Mouse (Mus musculus) forebrain, embryonic 14.5 days (tissue): ENCODE results near the gene Sdk2. TPM values are rescaled to one million over a fixed set of nuclear protein-coding genes. Genes with fewer than 3 reads are reported as not detected.

Experiments
- ATAC-seq: fragments of 200-750 bp; cut with Nextera tagmentation; 2 replicates; pipeline ENCODE4 v1.8.0; 2017; ENCODE audit warnings: mild to moderate bottlenecking, moderate library complexity
- DNase-seq: peaks from one replicate; pipeline ENCODE4 v3.0.0-alpha.2; 2015; ENCODE audit warnings: low spot score
- H3K27ac ChIP-seq: fragments of 300-500 bp; sonication (generic); 2 replicates; pipeline ENCODE4 v1.5.1; 2014; ENCODE audit warnings: low read depth, mild to moderate bottlenecking, control low read depth, low read length, moderate library complexity
- H3K27me3 ChIP-seq: fragments of 300-500 bp; sonication (generic); replicated peaks from 2 replicates; pipeline ENCODE4 v1.6.1; 2014; ENCODE audit warnings: low read length, control low read depth, mixed read lengths; ENCODE audit not compliant: control insufficient read depth, insufficient read depth
- H3K36me3 ChIP-seq: fragments of 300-500 bp; sonication (generic); 2 replicates; pipeline ENCODE4 v1.6.1; 2014; ENCODE audit warnings: low read length, control low read depth; ENCODE audit not compliant: control insufficient read depth, insufficient read depth
- H3K4me1 ChIP-seq: fragments of 300-500 bp; sonication (generic); 2 replicates; pipeline ENCODE4 v1.6.1; 2014; ENCODE audit warnings: antibody characterized with exemption, low read length, control low read depth; ENCODE audit not compliant: control insufficient read depth, insufficient read depth
- H3K4me2 ChIP-seq: fragments of 300-500 bp; sonication (generic); 2 replicates; pipeline ENCODE4 v1.6.1; 2014; ENCODE audit warnings: mild to moderate bottlenecking, control low read depth, low read length
- H3K4me3 ChIP-seq: fragments of 300-500 bp; sonication (generic); 2 replicates; pipeline ENCODE4 v1.5.1; 2014; ENCODE audit warnings: low read depth, low read length, control low read depth
- H3K9ac ChIP-seq: fragments of 300-500 bp; sonication (generic); 2 replicates; pipeline ENCODE4 v1.6.1; 2014; ENCODE audit warnings: mild to moderate bottlenecking, low read length, control low read depth, moderate library complexity
- H3K9me3 ChIP-seq: fragments of 300-500 bp; sonication (generic); replicated peaks from 2 replicates; pipeline ENCODE4 v1.6.1; 2016; ENCODE audit warnings: low read length, control low read depth, mixed read lengths; ENCODE audit not compliant: control insufficient read depth
- WGBS: fragments of 180-500 bp; shearing (Covaris S2); extraction: QIAGEN DNeasy Blood & Tissue Kit; methylation state at CpG from one replicate; pipeline ENCODE4 v1.1.7; 2014; 5-methylcytosine and 5-hydroxymethylcytosine counted together
- polyA plus RNA-seq: library from polyadenylated mRNA; unstranded; fragments of >200 nt; fragmentation: Nextera tagmentation; extraction: Ambion mirVana; gene quantifications from 2 replicates; pipeline ENCODE4 v1.2.1, GENCODE M21; 2014

The Sdk2 gene
- polyA plus RNA-seq, 1 experiment from 2014 or later, result 1.1 TPM

DNA sequence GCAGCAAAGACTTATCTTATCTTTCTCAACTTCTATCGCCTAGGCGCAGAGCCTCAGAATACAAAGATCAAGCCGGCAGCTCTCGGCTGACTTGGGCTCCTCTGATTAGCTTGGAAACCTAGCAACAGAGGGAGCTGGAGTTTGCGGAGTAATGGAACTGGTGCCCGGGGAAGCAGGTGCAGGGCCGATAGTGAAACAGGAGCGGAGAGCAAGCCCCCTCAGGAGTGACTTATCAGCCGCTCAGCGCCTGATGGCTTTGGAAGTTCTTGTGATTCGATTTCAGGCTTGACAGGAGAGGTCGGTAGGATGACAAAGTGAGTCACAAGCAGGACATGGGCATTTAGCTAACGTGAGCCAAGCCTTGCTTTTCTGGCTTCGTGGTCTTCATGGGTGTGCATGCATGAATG lies 267.8 kb downstream of the Sdk2 start:
- ATAC-seq (no peak), DNase-seq (peak; percentile 57)
- no peaks in the 10 kb centered on the region for H3K36me3 ChIP-seq
- H3K9ac ChIP-seq, result no peak overlapping the region
- H3K4me3 ChIP-seq, result no peak overlapping the region
- H3K9me3 ChIP-seq, result no peaks in the 10 kb centered on the region
- H3K4me2 ChIP-seq, result no peak overlapping the region
- H3K27me3 ChIP-seq, result no peaks in the 10 kb centered on the region
- peaks cover 18% of the 10 kb centered on the region for H3K4me1 ChIP-seq
- WGBS, result 53% methylated on average over 14 of the region's 14 CpGs
- H3K27ac ChIP-seq, result no peak overlapping the region

DNA sequence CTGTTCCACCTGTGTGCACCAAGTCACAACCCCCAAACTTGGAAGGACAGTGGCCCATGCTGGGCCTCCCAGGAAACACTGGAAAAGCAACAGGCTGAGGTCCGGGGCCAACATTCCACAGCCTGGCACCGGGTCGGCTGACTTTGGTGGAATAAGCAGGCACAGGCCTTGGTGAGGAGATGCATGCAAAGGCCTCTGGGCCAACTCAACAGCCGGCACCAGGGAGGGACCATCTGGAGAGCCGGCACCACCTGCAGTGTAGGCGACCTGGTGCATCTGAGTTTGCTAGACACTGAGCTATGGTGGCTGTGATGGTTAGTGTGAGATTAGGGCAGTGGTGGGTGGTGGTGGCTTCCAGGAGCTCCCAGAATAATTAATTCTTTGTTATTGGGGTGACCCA lies 268.8 kb downstream of the Sdk2 start:
- Histone ChIP-seq H3K4me2 (no peak overlapping the region), H3K9ac (no peak overlapping the region), H3K27ac (peak overlapping the region; percentile 61; the same call in 1 of the 2 replicates), H3K4me3 (no peak overlapping the region), H3K4me1 (peaks cover 18% of the 10 kb centered on the region), H3K9me3 (no peaks in the 10 kb centered on the region), H3K36me3 (no peaks in the 10 kb centered on the region), H3K27me3 (no peaks in the 10 kb centered on the region)
- ATAC-seq (peak; percentile 58), DNase-seq (no peak)
- WGBS, result 47% methylated on average over 6 of the region's 6 CpGs

DNA sequence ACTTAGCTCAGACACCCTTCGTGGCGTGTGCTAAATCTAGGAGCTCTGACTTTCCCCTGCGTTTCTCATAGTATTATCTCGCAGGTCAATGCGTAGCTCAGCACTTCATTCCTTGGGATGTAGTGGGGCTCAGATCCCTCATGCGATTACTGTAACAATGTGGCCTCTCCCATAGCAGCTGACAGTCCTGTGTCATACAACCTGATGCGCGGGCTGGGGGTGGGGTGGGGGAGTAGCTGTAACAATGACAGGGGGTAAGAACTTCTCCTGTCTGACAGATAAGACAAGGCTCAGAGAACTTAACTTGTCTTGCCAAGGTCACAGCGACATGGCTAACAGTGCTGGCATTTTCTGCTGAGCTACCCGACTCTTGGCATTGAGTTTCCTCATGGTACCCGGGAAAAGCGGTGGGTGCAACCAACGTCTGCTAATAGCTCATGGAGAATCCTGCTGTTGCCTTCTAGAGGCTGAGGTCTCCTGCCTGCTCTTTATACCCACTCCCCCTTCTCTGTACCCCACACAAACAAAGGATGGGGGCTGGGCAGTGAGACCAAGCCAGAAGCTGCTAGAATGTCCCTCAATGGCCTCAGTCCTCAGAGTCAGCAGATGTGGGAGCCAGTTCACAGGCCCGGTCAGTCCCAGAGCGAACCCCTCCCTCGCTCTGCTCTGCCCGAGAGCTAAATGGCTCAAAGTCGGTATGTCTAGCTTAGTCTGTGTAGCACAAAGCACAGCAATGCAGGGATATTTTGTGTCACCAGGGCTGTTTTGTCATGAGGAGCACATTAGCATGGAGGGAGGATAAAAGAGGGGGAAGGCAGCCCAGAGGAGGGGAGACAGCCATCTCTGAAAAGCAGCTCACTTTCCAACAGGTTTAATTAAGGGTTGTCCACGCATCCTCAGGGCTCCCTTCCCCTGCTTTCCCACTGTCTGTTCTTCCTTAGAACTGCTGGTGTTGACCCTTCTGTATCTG lies 269.5 kb downstream of the Sdk2 start:
- H3K27me3 ChIP-seq, result no peaks in the 10 kb centered on the region
- peak overlapping the region; percentile 61; the same call in 1 of the 2 replicates for H3K27ac ChIP-seq
- H3K4me1 ChIP-seq, result peaks cover 18% of the 10 kb centered on the region
- H3K9me3 ChIP-seq, result no peaks in the 10 kb centered on the region
- no peak overlapping the region for H3K4me3 ChIP-seq
- DNase-seq, result no peak
- ATAC-seq, result peak; percentile 41; the same call in 1 of the 2 replicates
- no peaks in the 10 kb centered on the region for H3K36me3 ChIP-seq
- H3K4me2 ChIP-seq, result no peak overlapping the region
- peak overlapping the region; percentile 9; the same call in 1 of the 2 replicates for H3K9ac ChIP-seq
- 45% methylated on average over 19 of the region's 19 CpGs for WGBS

DNA sequence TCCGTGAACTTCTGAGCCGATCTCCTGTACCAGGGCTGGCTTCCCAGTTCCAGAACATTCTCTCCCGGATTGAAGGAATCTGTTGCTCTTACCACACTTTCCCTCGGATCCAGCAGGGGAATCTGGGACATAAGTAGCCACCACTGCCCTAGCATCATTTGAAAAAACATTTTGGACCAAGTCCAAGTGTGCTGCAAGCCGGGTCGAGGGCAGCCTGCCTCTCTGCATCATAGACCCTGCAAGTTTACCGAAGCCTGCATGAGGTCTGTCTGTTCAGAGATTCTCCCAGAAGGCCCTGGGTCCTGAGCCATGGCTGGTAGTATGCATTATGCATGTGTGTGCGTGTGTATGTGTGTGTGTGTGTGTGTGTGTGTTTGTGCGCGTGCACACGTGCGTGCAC lies 271.0 kb downstream of the Sdk2 start:
- Histone ChIP-seq H3K4me3 (no peak overlapping the region), H3K27ac (no peak overlapping the region), H3K27me3 (no peaks in the 10 kb centered on the region), H3K9me3 (no peaks in the 10 kb centered on the region), H3K9ac (no peak overlapping the region), H3K4me1 (peaks cover 23% of the 10 kb centered on the region), H3K4me2 (no peak overlapping the region), H3K36me3 (no peaks in the 10 kb centered on the region)
- WGBS, result 76% methylated on average over 12 of the region's 12 CpGs
- DNase-seq (no peak), ATAC-seq (no peak)

DNA sequence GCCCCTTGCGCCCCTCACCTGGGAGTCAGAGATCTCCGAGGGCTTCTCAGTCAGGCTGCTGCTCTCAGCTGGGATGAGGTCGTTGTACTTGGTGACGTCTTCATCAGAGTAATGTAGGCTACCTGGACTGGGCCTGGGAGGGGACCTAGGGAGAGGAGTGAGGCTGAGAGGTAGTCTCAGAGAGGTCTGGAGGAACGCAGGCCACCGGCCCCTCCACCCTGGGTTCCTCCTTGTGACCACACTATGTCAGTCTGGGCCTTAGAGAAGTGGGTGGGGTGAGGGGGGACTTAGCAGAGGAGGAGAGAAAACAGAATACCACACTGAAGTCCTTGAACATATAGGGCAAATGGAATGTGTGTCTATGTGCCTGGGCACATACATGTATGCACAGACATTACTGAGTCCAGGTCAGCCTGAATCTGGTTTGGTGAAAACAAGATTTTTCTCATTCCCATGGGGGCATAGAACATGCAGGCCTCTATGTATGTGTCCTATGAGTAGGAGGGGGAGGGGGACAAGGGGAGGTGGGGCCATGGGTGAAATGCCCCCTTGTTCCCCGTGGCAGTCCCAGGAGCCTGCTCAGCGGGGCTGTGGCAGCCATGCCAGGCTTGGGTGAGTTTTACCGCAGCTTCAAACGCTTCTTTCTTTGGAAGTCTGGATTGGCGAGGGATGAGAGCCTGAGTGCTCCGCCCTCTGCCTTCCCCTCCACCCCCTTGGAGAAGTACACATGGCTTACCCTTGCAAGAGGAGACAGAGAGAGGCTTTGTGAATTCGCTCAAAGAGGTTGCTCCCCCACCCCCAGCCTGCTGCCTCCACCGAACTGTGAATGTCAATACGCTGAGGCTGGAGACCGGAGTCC lies 275.3 kb downstream of the Sdk2 start:
- Histone ChIP-seq H3K9me3 (no peaks in the 10 kb centered on the region), H3K27me3 (no peaks in the 10 kb centered on the region), H3K36me3 (no peaks in the 10 kb centered on the region), H3K9ac (peak overlapping the region; percentile 36; the same call in 1 of the 2 replicates), H3K4me1 (peaks cover 19% of the 10 kb centered on the region), H3K4me2 (no peak overlapping the region), H3K27ac (peak overlapping the region; percentile 55), H3K4me3 (no peak overlapping the region)
- ATAC-seq, result peak; percentile 73
- WGBS, result 24% methylated on average over 16 of the region's 16 CpGs
- peak; percentile 76 for DNase-seq

DNA sequence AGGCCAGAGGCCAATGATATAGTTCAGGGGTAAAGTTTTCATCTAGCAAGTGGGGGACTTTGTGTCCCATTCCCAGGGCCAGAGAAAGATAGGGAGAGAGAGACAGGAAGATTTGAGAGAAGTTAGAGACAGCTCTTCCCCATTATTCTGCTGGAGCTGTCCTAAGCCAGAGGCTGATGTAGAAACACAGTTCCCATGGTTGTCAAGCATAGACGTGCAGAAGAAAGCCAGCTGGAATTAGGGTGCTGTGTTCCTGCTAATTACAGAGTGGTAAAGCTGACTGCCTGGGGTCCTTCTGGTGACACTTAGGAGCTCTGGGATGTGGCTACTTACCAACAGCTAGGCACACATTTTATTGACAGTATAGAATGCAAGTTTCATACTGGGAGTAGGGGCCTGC lies 277.7 kb downstream of the Sdk2 start:
- H3K27me3 ChIP-seq, result no peaks in the 10 kb centered on the region
- no peaks in the 10 kb centered on the region for H3K36me3 ChIP-seq
- no peak overlapping the region for H3K9ac ChIP-seq
- 36% methylated on average over 1 of the region's 1 CpGs for WGBS
- ATAC-seq (no peak), DNase-seq (no peak)
- H3K9me3 ChIP-seq, result no peaks in the 10 kb centered on the region
- H3K4me3 ChIP-seq, result no peak overlapping the region
- peaks cover 35% of the 10 kb centered on the region for H3K4me1 ChIP-seq
- no peak overlapping the region for H3K4me2 ChIP-seq
- H3K27ac ChIP-seq, result peak overlapping the region; percentile 11; the same call in 1 of the 2 replicates

DNA sequence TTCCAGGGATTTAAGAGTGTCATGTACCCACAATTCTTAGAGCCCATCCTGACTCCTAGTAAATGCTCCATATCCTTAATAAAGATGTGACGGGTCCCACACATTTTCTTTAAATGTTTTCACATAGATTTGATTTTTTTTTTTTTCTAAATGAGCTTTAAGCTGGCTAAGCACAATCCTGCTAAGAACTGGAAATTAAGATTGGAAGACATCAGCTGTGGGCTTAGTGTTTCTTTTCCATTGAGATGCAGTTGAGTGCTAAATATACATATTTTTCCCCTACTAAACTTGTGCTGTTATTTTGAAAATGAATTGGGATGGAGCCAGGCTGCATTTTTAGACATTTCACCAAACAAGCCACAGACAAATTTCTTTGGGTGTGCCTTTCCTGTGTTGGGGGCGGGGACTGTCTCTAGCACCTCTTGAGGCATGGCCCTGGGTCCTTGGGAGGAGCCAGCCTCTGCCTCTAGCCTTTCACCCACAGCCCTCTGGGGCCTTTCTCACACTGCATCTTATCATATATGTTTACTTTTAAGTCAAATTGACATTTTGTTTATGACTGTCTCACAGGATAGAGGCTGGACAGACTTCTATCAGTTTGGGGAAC lies 278.6 kb downstream of the Sdk2 start:
- ATAC-seq (no peak), DNase-seq (no peak)
- H3K36me3 ChIP-seq, result no peaks in the 10 kb centered on the region
- H3K4me1 ChIP-seq, result peaks cover 35% of the 10 kb centered on the region
- no peaks in the 10 kb centered on the region for H3K27me3 ChIP-seq
- H3K4me3 ChIP-seq, result no peak overlapping the region
- H3K9ac ChIP-seq, result no peak overlapping the region
- WGBS, result 91% methylated on average over 2 of the region's 2 CpGs
- H3K27ac ChIP-seq, result no peak overlapping the region
- no peaks in the 10 kb centered on the region for H3K9me3 ChIP-seq
- H3K4me2 ChIP-seq, result no peak overlapping the region

DNA sequence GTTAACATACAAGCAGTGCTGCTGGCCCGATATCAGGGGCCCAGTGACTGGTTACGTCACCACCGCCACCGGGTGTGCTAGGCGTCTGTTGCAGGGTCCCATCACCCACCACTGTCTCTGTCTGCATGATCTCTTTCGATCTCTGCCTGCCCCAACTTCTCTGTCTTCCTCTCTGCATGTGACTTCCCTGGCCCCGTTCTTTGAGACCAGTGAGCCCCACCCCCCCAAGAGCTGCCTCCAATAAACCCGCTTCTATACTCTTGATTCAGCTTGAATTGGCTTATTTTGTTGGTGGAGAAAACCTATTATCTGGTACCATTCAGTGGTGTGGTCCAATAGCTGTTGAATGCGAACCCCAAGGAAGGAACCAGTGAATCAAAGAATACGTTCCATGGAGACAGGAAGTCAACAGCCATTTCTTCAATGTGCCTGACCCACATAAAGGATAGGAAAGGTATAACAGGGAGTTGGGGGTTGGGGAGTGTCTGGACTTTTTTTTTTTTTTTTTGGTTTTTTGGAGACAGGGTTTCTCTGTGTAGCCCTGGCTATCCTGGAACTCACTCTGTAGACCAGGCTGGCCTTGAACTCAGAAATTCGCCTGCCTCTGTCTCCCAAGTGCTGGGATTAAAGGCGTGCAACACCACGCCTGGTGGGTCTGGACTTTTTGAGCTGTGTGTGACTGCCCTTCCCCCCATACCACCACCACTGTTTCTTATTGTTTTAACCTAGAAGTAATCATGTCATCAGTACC lies 279.2 kb downstream of the Sdk2 start:
- 62% methylated on average over 13 of the region's 13 CpGs for WGBS
- no peak for ATAC-seq
- H3K4me2 ChIP-seq, result no peak overlapping the region; the same call in 1 of the 2 replicates
- H3K36me3 ChIP-seq, result no peaks in the 10 kb centered on the region
- H3K27ac ChIP-seq, result no peak overlapping the region
- no peak overlapping the region for H3K9ac ChIP-seq
- peaks cover 35% of the 10 kb centered on the region for H3K4me1 ChIP-seq
- H3K27me3 ChIP-seq, result no peaks in the 10 kb centered on the region
- DNase-seq, result no peak
- H3K4me3 ChIP-seq, result no peak overlapping the region
- no peaks in the 10 kb centered on the region for H3K9me3 ChIP-seq
